Mouse (Mus musculus): ENCODE data around the gene Bckdk. TPM values are rescaled to one million over a fixed set of nuclear protein-coding genes. Genes with fewer than 3 reads are reported as not detected.
"Not testable (repeated sequence)": the region's sequence is repeated elsewhere in the genome, so short reads cannot be mapped to it uniquely, and the experiment has no call there.

Bckdk gene
- polyA plus RNA-seq, 1 experiment: 59.5 TPM

DNA sequence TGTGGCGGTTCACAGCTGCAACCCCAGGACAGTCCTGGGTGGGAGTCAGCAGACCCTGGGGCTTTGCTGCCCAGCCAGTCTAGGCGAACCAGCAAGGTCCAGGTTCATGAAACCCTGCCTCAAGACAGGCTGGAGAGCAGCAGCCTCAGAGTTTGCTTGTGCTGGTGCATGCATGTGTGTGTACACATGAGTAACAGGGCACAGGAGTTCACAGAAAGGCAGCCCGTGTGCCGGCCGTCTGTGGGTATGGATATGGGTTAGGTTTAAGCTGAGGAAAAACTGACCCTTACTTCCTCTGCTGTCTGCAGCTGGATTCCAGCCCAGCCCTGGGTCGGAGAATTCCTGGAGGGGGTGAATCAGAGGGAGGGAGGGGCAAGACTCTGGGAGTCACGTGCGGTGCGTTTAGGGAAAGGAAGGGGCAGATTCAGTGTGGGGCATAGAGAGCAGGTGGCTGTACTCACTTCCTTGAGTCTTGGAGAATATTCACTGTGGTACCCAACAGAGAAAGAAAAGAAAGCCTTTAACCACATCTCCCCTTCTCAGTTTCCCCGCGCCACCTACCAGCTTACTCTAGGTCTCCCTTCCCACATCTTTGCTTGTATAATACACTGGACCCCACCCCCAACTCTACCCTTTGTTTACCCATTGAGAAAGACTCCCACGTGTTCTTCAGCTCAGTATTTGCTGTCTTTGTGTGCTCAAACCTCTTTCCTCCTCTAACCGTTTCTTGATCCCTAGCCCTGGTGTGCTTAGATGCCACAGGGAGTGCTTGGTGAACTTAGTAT lies 27.7 kb downstream of the Bckdk start:
- DNase-seq (ENCODE audit: low read depth): no peak
- TF ChIP-seq POLR2A (IDR thresholded peaks at IDR 0.05; ENCODE audit: borderline replicate concordance, extremely low read depth, insufficient read depth, insufficient read length, poor library complexity, severe bottlenecking): no peak
- TF ChIP-seq CTCF (IDR thresholded peaks at IDR 0.05; ENCODE audit: borderline replicate concordance, extremely low read depth, insufficient read depth, insufficient read length): no peak

DNA sequence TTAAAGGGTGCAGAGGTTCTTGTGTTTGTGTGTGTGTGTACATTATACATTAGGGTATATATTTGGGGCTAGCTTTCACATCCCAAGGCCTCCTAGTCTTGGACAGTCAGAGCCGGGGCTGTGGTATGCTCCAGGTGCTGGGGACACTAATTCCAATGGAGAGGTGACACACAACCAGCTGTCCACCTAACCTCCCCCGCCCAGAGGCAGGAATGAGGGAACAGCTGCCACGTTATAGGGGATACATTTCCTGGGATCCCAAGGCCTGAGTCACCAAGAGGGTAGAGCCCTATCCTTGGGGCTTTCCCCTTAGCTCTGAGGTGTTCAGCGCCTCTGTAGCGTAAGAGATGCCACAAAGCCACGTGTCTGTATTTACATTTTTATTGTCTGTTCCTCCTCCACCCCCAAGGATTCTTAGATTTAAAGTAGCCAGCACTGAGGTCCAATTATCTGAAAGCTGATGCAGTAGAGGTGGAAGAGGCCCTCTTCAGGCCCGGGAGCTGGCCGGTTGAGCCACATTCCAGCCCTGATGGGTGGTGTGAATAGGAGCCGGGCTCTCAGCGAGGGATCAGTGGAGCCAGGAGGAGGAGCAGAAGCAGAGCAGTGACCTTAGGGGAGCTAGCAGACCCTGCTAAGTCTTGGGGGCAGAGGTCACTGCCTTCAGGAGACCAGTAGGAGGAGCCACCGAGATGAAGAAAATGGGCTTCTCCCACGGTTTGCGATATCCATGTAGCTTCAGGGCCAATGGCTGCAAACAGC lies 28.6 kb downstream of the Bckdk start:
- no peak for DNase-seq (ENCODE audit: low read depth)
- TF ChIP-seq CTCF (IDR thresholded peaks at IDR 0.05; ENCODE audit: borderline replicate concordance, extremely low read depth, insufficient read depth, insufficient read length) (no peak), POLR2A (IDR thresholded peaks at IDR 0.05; ENCODE audit: borderline replicate concordance, extremely low read depth, insufficient read depth, insufficient read length, poor library complexity, severe bottlenecking) (no peak)

DNA sequence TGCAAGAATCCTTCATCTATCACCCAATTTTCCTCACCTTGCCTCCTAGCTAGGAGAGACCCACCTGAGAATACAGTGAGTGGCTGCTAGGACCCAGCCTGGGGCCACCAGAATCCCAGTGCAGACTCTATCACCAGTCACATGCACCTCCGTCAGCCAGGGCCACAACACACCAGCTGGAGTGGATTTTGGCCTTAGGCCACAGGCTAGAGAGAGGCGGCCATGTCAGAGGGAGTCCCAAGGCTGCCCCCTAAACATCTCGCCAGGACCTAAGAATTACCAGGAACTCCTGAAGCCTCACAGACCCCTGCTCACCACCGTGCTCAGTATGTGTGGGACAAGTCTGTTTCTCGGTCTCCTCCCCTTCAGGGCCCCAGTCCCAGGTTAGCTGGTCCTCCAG lies 30.2 kb downstream of the Bckdk start:
- TF ChIP-seq POLR2A (IDR thresholded peaks at IDR 0.05; ENCODE audit: borderline replicate concordance, extremely low read depth, insufficient read depth, insufficient read length, poor library complexity, severe bottlenecking): no peak
- no peak for TF ChIP-seq CTCF (IDR thresholded peaks at IDR 0.05; ENCODE audit: borderline replicate concordance, extremely low read depth, insufficient read depth, insufficient read length)
- DNase-seq (ENCODE audit: low read depth): no peak

DNA sequence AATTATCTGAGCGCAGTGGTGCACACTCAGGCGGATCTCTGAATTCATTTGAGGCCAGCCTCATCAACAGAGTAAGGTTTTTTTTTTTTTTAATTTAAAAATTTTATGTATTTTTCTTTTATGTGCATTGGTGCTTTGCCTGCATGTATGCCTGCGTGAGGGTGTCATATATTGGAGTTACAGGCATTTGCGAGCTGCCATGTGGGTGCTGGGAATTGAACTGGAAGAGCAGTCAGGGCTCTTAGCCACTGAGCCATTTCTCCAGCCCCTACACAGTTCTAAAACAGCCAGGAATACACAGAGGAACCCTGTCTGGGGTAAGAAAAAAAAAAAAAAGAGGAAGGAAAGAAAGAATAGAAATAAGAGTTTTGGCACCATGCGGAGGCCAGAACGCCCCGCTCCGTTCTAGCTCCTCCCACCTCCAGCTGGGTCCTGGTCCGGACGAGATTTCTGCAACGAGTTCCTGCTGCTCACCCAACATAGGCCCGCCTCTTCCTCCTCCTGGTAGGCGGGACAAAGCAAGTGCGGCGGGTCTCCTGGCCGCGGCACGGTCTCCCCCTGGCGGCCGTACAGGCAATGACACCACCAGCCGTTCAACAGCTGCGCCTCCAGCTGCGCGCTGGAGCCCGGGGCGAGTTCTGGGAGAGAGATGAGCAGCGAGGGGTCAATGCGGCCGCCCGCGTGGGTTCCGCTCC lies 31.3 kb downstream of the Bckdk start:
- peak; percentile 93 for TF ChIP-seq CTCF (IDR thresholded peaks at IDR 0.05; ENCODE audit: borderline replicate concordance, extremely low read depth, insufficient read depth, insufficient read length)
- TF ChIP-seq POLR2A (IDR thresholded peaks at IDR 0.05; ENCODE audit: borderline replicate concordance, extremely low read depth, insufficient read depth, insufficient read length, poor library complexity, severe bottlenecking): peak; percentile 59; the same call in 1 of the 2 replicates
- DNase-seq (ENCODE audit: low read depth): peak; percentile 98

DNA sequence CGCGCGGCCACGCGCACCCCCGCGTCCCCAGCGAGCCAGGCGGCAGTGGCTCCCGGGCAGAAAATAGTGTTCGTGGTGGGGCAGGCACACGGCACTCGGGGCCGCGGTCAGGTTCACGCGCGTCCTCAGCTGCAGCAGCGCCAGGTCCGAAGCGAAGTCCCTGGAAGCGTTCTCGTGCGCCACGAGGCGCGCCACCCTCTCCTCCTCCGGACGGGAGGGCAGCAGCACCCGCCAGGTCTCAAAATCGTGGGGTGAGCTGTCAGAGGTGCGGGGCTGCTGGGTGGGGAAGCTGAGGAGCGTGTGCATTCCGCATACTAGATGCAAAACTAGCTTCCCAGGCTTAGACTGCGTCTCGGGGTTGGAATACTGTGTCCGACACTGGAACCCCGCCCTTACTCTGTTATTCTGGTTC lies 31.9 kb downstream of the Bckdk start:
- DNase-seq (ENCODE audit: low read depth): no peak
- TF ChIP-seq POLR2A (IDR thresholded peaks at IDR 0.05; ENCODE audit: borderline replicate concordance, extremely low read depth, insufficient read depth, insufficient read length, poor library complexity, severe bottlenecking) (no peak), CTCF (IDR thresholded peaks at IDR 0.05; ENCODE audit: borderline replicate concordance, extremely low read depth, insufficient read depth, insufficient read length) (no peak)

DNA sequence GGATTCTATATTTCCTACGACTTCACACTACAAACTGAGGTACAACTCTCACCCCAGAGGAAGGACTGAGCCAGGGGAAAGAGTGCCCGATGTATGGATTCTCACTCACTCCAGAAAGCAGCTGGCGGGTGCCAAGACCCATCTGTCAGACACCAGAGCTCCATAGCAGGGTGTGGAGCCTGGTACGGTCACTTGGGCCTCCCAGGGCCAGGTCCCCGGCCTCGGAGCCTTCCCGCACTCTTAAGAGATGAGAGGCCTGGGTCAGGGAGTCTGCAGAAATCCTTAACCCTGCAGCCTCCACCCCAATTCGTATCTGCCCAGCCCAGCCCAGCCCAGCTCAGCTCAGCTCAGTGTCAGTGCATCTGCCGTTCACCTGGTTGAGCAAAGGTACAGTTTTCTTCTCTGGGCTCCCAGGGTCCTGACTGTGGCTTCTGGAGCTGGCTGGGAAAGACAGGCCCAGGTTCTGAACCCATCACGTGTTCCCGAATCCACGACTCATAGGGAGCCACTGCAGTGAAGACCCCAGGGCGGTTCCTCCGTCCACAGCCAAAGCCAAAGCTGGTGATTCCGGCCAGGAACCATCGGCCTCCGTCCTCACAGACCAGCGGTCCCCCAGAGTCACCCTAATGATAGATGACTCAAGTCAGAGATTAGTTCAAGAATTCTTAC lies 32.5 kb downstream of the Bckdk start:
- no peak for DNase-seq (ENCODE audit: low read depth)
- TF ChIP-seq CTCF (IDR thresholded peaks at IDR 0.05; ENCODE audit: borderline replicate concordance, extremely low read depth, insufficient read depth, insufficient read length): no peak
- TF ChIP-seq POLR2A (IDR thresholded peaks at IDR 0.05; ENCODE audit: borderline replicate concordance, extremely low read depth, insufficient read depth, insufficient read length, poor library complexity, severe bottlenecking): no peak

DNA sequence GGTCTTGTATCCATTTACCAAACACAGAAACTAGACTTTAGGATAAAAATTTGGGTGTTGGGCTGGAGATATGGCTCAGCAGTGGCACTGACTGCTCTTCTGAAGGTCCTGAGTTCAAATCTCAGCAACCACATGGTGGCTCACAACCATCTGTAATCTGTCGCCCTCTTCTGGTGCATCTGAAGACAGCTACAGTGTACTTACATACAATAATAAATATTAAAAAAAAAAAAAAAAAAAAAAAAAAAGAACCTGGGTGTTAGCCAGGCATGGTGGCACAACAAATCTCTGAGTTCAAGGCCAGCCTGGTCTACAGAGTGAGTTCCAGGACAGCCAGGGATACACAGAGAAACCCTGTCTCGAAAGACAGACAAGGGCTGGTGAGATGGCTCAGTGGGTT lies 38.2 kb downstream of the Bckdk start:
- not testable (repeated sequence) for DNase-seq (ENCODE audit: low read depth)

DNA sequence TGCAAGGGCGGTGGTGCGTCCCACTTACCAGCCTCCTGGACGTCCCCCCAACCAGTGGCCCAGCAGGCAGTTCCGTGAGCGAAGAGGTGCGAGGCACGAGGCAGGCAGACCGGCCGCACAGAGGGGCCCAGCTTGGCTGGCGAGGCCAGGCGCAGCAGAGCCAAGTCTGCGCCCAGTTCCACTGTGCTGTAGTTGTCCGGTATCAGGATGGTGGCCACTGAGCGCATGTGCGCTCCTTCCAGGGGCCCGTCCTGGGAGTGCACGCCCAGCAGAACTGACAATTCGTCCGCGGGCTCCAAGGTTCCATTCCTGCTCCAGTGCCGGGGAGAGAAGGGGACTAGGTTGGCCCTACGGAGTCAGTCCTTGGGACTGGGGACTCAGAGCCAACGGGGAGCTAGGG lies 40.7 kb downstream of the Bckdk start:
- no peak for DNase-seq (ENCODE audit: low read depth)
- TF ChIP-seq CTCF (IDR thresholded peaks at IDR 0.05; ENCODE audit: borderline replicate concordance, extremely low read depth, insufficient read depth, insufficient read length) (no peak), POLR2A (IDR thresholded peaks at IDR 0.05; ENCODE audit: borderline replicate concordance, extremely low read depth, insufficient read depth, insufficient read length, poor library complexity, severe bottlenecking) (no peak)

DNA sequence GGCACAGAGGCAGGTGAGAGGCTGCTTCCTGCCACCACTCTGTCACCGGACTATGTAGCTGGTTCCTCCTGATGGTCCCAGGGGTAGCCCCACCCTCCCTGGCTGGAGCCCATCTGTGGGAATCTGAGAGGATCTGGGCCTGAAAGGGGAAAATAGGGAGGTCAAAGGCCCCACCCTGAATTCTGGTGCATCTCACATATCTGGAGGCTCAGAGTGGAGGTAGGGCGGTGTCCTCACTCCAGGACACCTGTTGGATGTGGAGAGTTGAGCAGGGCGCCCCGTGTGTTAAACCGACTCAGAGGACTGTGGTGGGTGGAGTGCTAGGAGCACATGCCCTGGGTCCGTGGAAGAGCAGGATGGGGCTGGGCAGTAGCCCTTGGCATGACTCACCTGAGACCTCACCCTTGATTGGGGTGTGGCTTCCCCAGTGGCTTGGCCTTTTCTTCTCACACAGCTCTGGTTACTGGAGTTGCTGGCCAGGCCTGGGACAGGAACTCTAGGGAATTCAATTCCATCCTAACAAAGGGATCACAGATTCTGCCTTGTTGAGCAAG lies 42.7 kb downstream of the Bckdk start, which contains the start of gene Prss36:
Gene Prss36, minus strand, starts transcription at position 256 of the 554 bp plus-strand sequence.
- DNase-seq (ENCODE audit: low read depth): no peak
- TF ChIP-seq POLR2A (IDR thresholded peaks at IDR 0.05; ENCODE audit: borderline replicate concordance, extremely low read depth, insufficient read depth, insufficient read length, poor library complexity, severe bottlenecking) (no peak), CTCF (IDR thresholded peaks at IDR 0.05; ENCODE audit: borderline replicate concordance, extremely low read depth, insufficient read depth, insufficient read length) (no peak)

DNA sequence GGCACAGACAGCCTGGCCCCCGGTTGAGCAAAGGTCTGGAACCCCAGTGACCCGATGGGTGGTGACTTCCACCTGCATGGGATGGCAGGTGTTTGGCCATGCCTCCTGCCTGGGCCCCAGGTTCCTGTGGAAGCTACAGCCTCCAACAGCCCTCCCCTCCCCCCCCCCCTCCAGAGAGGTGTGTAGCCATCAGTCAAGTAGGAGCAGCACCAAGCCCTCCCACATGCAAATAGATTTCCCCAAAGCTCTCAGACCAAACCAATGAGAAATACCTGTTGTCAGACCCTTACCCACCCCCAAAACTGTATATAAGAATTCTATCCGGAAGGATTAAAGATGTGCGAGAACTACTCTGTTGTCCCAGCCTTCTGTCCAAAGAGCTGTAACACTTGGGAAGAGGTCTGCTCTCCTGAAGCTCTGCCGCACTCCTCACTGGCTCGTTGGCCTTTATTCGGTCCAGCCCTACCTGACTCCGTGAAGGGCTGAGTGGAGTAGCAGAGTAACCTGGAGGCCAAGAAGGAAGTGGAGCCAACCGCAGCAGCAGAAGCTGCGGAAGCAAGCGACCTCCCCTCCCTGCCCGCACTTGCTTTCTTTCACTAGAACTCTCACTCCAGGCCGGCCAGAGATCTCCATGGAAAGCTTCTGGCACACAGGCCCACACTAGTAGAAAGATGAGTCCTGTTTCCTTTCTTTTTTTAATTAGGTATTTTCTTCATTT lies 49.1 kb downstream of the Bckdk start:
- TF ChIP-seq POLR2A (IDR thresholded peaks at IDR 0.05; ENCODE audit: borderline replicate concordance, extremely low read depth, insufficient read depth, insufficient read length, poor library complexity, severe bottlenecking) (no peak), CTCF (IDR thresholded peaks at IDR 0.05; ENCODE audit: borderline replicate concordance, extremely low read depth, insufficient read depth, insufficient read length) (no peak)
- no peak for DNase-seq (ENCODE audit: low read depth)

Measured in brain, embryonic 14.5 days (tissue).